Mouse (Mus musculus) lung, adult 2 months (tissue): Measurements from ENCODE around the gene Brat1.

ENCODE experiments used
- CTCF ChIP-seq: fragments of 200-500 bp; IDR thresholded peaks from 2 replicates; pipeline ENCODE4 v1.5.1; 2011; ENCODE audit warnings: mild to moderate bottlenecking, low read length, control low read depth; ENCODE audit not compliant: insufficient read depth
- POLR2A ChIP-seq: fragments of 200-500 bp; IDR thresholded peaks from 2 replicates; pipeline ENCODE4 v1.6.1; 2011; ENCODE audit warnings: low read depth, mild to moderate bottlenecking, control low read depth, low read length, borderline replicate concordance; ENCODE audit errors: extremely low read depth

- no peak for TF ChIP-seq CTCF
- TF ChIP-seq POLR2A, result no peak
Measured at GRCm38 (mm10) chr5:140741040-140741439, 36.2 kb downstream of the Brat1 start.
